Mouse (Mus musculus) heart, adult 2 months (tissue): ENCODE results near the gene Gnas.
A peak's percentile ranks its signal among the peaks of the same experiment; 100 is the strongest.

Experiments used
- CTCF ChIP-seq: fragments of 200-600 bp; IDR thresholded peaks from 2 replicates; pipeline ENCODE4 v1.8.1; 2022; ENCODE audit warnings: antibody characterized with exemption, mild to moderate bottlenecking, moderate library complexity
- EP300 ChIP-seq: fragments of 200-500 bp; IDR thresholded peaks from 2 replicates; pipeline ENCODE4 v1.6.1; 2011; ENCODE audit warnings: low read depth, low read length, control low read depth; ENCODE audit not compliant: insufficient read depth
- POLR2A ChIP-seq: fragments of 200-500 bp; IDR thresholded peaks from 2 replicates; pipeline ENCODE4 v1.6.1; 2011; ENCODE audit warnings: mild to moderate bottlenecking, low read depth, low read length, control low read depth; ENCODE audit not compliant: insufficient read depth

DNA sequence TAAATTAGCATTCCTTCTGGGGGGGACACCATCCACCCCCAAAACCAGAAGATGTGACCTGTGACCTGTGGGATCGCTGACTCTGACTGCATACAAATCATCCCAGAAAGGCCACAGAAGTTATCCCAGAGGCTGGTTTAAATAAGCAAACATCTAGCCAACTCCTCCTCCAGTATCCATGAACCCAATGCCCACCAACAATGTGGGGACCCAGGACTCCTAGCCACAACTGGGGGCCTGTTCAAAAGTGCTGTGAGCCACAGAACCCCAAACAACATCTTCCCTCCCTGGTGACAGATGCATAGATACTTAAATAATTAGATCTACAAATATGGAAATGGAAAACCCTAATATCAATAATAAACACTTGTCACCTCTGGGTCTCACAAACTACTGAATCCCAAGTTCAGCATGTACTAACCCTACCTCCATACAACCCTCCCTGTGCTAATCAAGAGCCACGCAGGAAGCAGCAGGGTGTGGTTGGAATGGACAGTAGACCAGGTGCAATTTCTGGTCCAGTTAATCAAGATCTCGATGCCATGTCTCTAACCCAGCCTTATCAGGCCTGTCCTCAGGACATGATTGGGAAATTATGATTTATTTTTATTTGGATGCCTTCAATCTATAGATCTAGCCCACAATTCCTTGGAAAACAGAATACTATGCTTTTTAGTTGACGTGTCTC lies 56.9 kb downstream of the Gnas start:
- TF ChIP-seq CTCF (no peak), POLR2A (no peak), EP300 (0 out of 2 replicates have a peak, but pooled peaks have one; percentile 25)
